Mouse (Mus musculus) intestine, embryonic 14.5 days (tissue): ENCODE data around the gene Mpv17l2. TPM values are rescaled to one million over a fixed set of nuclear protein-coding genes. Genes with fewer than 3 reads are reported as not detected.

ENCODE experiments used
- ATAC-seq: fragments of 200-750 bp; cut with Nextera tagmentation; replicated peaks from 2 replicates; pipeline ENCODE4 v1.8.0; 2017; ENCODE audit warnings: low read depth, moderate number of reproducible peaks, moderate TSS enrichment, moderate library complexity; ENCODE audit not compliant: low FRiP score, low TSS enrichment
- DNase-seq: peaks from one replicate; pipeline ENCODE4 v3.0.0-alpha.2; 2018; ENCODE audit warnings: low spot score
- H3K27ac ChIP-seq: fragments of 300-500 bp; sonication (generic); 2 replicates; pipeline ENCODE4 v1.5.1; 2014; ENCODE audit warnings: low read depth, mild to moderate bottlenecking, control low read depth
- H3K27me3 ChIP-seq: fragments of 300-500 bp; sonication (generic); replicated peaks from 2 replicates; pipeline ENCODE4 v1.6.1; 2014; ENCODE audit warnings: low read length, control low read depth; ENCODE audit not compliant: control insufficient read depth, insufficient read depth
- H3K36me3 ChIP-seq: fragments of 300-500 bp; sonication (generic); 2 replicates; pipeline ENCODE4 v1.6.1; 2014; ENCODE audit warnings: low read length, control low read depth; ENCODE audit not compliant: control insufficient read depth, insufficient read depth
- H3K4me1 ChIP-seq: fragments of 300-500 bp; sonication (generic); replicated peaks from 2 replicates; pipeline ENCODE4 v1.6.1; 2014; ENCODE audit warnings: low read length, control low read depth, mixed read lengths; ENCODE audit not compliant: control insufficient read depth, insufficient read depth
- H3K4me2 ChIP-seq: fragments of 300-500 bp; sonication (generic); 2 replicates; pipeline ENCODE4 v1.6.1; 2014; ENCODE audit warnings: low read length
- H3K4me3 ChIP-seq: fragments of 300-500 bp; sonication (generic); 2 replicates; pipeline ENCODE4 v1.5.1; 2014; ENCODE audit warnings: low read depth, low read length, control low read depth, mixed read lengths
- H3K9ac ChIP-seq: fragments of 300-500 bp; sonication (generic); 2 replicates; pipeline ENCODE4 v1.6.1; 2014; ENCODE audit warnings: mild to moderate bottlenecking, low read length
- H3K9me3 ChIP-seq: fragments of 300-500 bp; sonication (generic); 2 replicates; pipeline ENCODE4 v1.6.1; 2016; ENCODE audit warnings: low read length, control low read depth; ENCODE audit not compliant: control insufficient read depth
- WGBS: fragments of 180-500 bp; shearing (Covaris S2); extraction: QIAGEN DNeasy Blood & Tissue Kit; methylation state at CpG from one replicate; pipeline ENCODE4 v1.1.7; 2014; 5-methylcytosine and 5-hydroxymethylcytosine counted together
- polyA plus RNA-seq: library from polyadenylated mRNA; unstranded; fragments of >200 nt; fragmentation: Nextera tagmentation; extraction: Ambion mirVana; gene quantifications from 2 replicates; pipeline ENCODE4 v1.2.1, GENCODE M21; 2014

Mpv17l2 gene
- polyA plus RNA-seq, 1 experiment from 2014 or later = 59.9 TPM

GRCm38 (mm10) chr8:70772890-70773289 lies 12.1 kb upstream of the Mpv17l2 start:
- H3K4me3 ChIP-seq = no peak overlapping the region
- no peak overlapping the region for H3K4me2 ChIP-seq
- no peak for ATAC-seq
- peaks cover 62% of the 10 kb centered on the region for H3K36me3 ChIP-seq
- 73% methylated on average over 9 of the region's 9 CpGs for WGBS
- H3K27ac ChIP-seq = no peak overlapping the region
- H3K9me3 ChIP-seq = no peaks in the 10 kb centered on the region
- H3K27me3 ChIP-seq = no peaks in the 10 kb centered on the region
- peaks cover 26% of the 10 kb centered on the region for H3K4me1 ChIP-seq
- no peak for DNase-seq
- H3K9ac ChIP-seq = no peak overlapping the region

- Histone ChIP-seq H3K36me3 (peaks cover 65% of the 10 kb centered on the region), H3K4me2 (no peak overlapping the region), H3K27ac (no peak overlapping the region), H3K4me1 (peaks cover 22% of the 10 kb centered on the region), H3K27me3 (no peaks in the 10 kb centered on the region), H3K9ac (no peak overlapping the region), H3K9me3 (no peaks in the 10 kb centered on the region), H3K4me3 (no peak overlapping the region)
- ATAC-seq (no peak), DNase-seq (no peak)
- WGBS = 92% methylated on average over 13 of the region's 13 CpGs
Observed at GRCm38 (mm10) chr8:70772075-70772474, 11.3 kb upstream of the Mpv17l2 start.

- 85% methylated on average over 7 of the region's 7 CpGs for WGBS
- Histone ChIP-seq H3K36me3 (peaks cover 65% of the 10 kb centered on the region), H3K9ac (no peak overlapping the region), H3K4me3 (no peak overlapping the region), H3K4me1 (peaks cover 28% of the 10 kb centered on the region), H3K27ac (no peak overlapping the region), H3K9me3 (no peaks in the 10 kb centered on the region), H3K4me2 (no peak overlapping the region), H3K27me3 (no peaks in the 10 kb centered on the region)
- DNase-seq = no peak
- no peak for ATAC-seq
Observed at GRCm38 (mm10) chr8:70771217-70771616, 10.5 kb upstream of the Mpv17l2 start.

GRCm38 (mm10) chr8:70770748-70771147 lies 10.0 kb upstream of the Mpv17l2 start:
- H3K36me3 ChIP-seq = peaks cover 65% of the 10 kb centered on the region
- ATAC-seq (no peak), DNase-seq (no peak)
- no peaks in the 10 kb centered on the region for H3K9me3 ChIP-seq
- H3K4me1 ChIP-seq = peaks cover 29% of the 10 kb centered on the region
- no peak overlapping the region for H3K4me3 ChIP-seq
- WGBS = 92% methylated on average over 13 of the region's 13 CpGs
- no peak overlapping the region for H3K27ac ChIP-seq
- no peaks in the 10 kb centered on the region for H3K27me3 ChIP-seq
- H3K4me2 ChIP-seq = no peak overlapping the region
- no peak overlapping the region for H3K9ac ChIP-seq

GRCm38 (mm10) chr8:70769858-70770257 lies 9.1 kb upstream of the Mpv17l2 start:
- H3K36me3 ChIP-seq = peaks cover 63% of the 10 kb centered on the region
- no peaks in the 10 kb centered on the region for H3K9me3 ChIP-seq
- ATAC-seq = no peak
- no peak overlapping the region for H3K27ac ChIP-seq
- DNase-seq = no peak
- 66% methylated on average over 12 of the region's 12 CpGs for WGBS
- H3K4me2 ChIP-seq = no peak overlapping the region
- no peak overlapping the region for H3K9ac ChIP-seq
- H3K27me3 ChIP-seq = no peaks in the 10 kb centered on the region
- H3K4me3 ChIP-seq = no peak overlapping the region
- H3K4me1 ChIP-seq = peaks cover 28% of the 10 kb centered on the region

- Histone ChIP-seq H3K9ac (no peak overlapping the region), H3K27ac (no peak overlapping the region), H3K36me3 (peaks cover 58% of the 10 kb centered on the region), H3K9me3 (no peaks in the 10 kb centered on the region), H3K4me3 (no peak overlapping the region), H3K4me1 (peaks cover 28% of the 10 kb centered on the region), H3K27me3 (no peaks in the 10 kb centered on the region), H3K4me2 (no peak overlapping the region)
- DNase-seq = peak; percentile 97
- peak; percentile 41 for ATAC-seq
- WGBS = 9% methylated on average over 26 of the region's 26 CpGs
Observed at GRCm38 (mm10) chr8:70769359-70769758, 8.6 kb upstream of the Mpv17l2 start.

GRCm38 (mm10) chr8:70768956-70769355 lies 8.2 kb upstream of the Mpv17l2 start:
- WGBS = 85% methylated on average over 16 of the region's 16 CpGs
- no peaks in the 10 kb centered on the region for H3K9me3 ChIP-seq
- ATAC-seq (no peak), DNase-seq (no peak)
- H3K4me2 ChIP-seq = no peak overlapping the region
- H3K27me3 ChIP-seq = no peaks in the 10 kb centered on the region
- H3K4me3 ChIP-seq = no peak overlapping the region
- H3K9ac ChIP-seq = no peak overlapping the region
- no peak overlapping the region for H3K27ac ChIP-seq
- H3K4me1 ChIP-seq = peaks cover 24% of the 10 kb centered on the region
- H3K36me3 ChIP-seq = peaks cover 57% of the 10 kb centered on the region

- Histone ChIP-seq H3K27me3 (no peaks in the 10 kb centered on the region), H3K27ac (no peak overlapping the region), H3K9me3 (no peaks in the 10 kb centered on the region), H3K4me1 (peaks cover 17% of the 10 kb centered on the region), H3K4me3 (no peak overlapping the region), H3K4me2 (no peak overlapping the region), H3K36me3 (peaks cover 52% of the 10 kb centered on the region), H3K9ac (no peak overlapping the region)
- 93% methylated on average over 32 of the region's 32 CpGs for WGBS
- ATAC-seq = no peak
- no peak for DNase-seq
Observed at GRCm38 (mm10) chr8:70768231-70768776, 7.6 kb upstream of the Mpv17l2 start.

GRCm38 (mm10) chr8:70767503-70767902 lies 6.8 kb upstream of the Mpv17l2 start:
- 84% methylated on average over 6 of the region's 6 CpGs for WGBS
- Histone ChIP-seq H3K36me3 (peaks cover 51% of the 10 kb centered on the region), H3K4me1 (peaks cover 14% of the 10 kb centered on the region; the same call in 1 of the 2 replicates), H3K4me3 (no peak overlapping the region), H3K27me3 (no peaks in the 10 kb centered on the region), H3K27ac (no peak overlapping the region), H3K9me3 (no peaks in the 10 kb centered on the region), H3K4me2 (no peak overlapping the region), H3K9ac (no peak overlapping the region)
- no peak for ATAC-seq
- no peak for DNase-seq
